Mouse (Mus musculus): ENCODE measurements around the gene Shroom3.

DNA sequence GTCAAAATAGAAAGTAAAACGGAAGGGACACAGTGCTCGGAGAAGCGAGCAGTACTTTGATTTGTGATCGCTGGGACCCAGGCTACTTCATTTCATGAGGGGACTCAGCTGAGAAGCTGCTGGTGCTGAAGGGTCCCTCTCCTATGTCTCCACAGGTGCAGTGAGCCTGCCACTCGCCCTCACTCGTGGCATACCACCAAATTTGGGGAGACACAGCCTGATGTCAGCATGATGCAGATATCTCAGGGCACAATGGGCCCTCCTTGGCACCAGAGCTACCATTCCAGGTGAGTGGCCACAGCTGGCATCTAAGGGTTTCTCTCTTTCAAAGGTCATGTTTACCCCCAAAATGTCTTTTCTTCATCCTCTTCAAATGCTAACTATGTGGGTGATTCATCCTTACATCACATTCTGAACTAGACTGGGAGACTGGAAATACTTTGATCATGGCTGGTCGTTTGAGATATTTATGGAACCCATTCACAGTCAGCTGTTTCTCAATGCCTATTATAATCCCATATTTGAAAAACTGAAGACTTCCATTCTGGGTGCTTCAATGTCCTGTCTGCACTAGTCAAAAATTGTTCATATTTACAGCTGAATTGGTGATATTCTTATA, 250.5 kb downstream of the Shroom3 start:
- TF ChIP-seq CTCF (IDR thresholded peaks at IDR 0.05; ENCODE audit: control insufficient read depth, insufficient read depth, low read length) (no peak), POLR2A (IDR thresholded peaks at IDR 0.05; ENCODE audit: borderline replicate concordance, control insufficient read depth, low read depth, low read length) (no peak)

Data from bone marrow, adult 2 months (tissue).